In the genomic region with DNA sequence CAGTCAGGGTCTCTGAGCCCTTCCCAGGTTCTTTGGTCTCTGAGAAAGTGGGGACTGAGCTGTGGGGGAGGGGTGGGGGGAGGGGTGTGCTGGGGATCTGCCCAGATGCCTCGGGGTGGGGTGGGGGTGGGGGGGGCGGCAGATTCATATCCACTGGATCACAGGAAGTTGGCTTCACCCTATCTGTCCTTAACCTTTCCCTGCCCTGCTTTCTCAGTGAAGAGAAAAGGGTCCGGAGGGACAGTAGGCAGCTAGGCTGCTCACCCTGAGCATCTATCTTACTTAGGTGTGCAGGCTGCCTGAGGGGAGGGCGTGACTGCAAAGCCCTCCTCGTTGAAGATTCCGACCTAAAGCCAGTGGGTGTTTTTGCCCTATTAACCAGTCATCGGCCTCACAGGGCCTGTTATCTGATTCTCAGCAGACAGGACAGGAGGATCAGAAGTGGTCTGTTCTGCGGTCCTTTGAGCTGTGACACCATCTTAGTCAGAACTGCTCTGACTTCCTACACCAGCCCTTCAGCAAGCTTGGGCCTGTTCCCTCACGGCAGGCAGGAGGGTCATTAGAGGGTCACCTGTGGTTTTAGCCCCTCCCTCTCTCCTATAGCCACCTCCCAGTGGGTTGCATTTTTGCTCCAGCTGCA, we compare ENCODE assay signal across 8 mouse cellular contexts. TPM values are rescaled to one million over a fixed set of nuclear protein-coding genes. Genes with fewer than 3 reads are reported as not detected.
DNase-seq lines count a peak whose midpoint lies in the region; ATAC-seq lines count a peak whose summit lies in the region.

No protein-coding gene starts in this region.

- H3K36me3 ChIP-seq in heart, embryonic 13.5 days: peaks cover 20% of the 10 kb centered on the region
- no peaks in the 10 kb centered on the region for H3K36me3 ChIP-seq in limb, embryonic 11.5 days (ENCODE audit: control insufficient read depth, insufficient read depth, low read length)

- 15% methylated on average over 9 of the region's 9 CpGs for WGBS in heart, embryonic 13.5 days
- 7% methylated on average over 9 of the region's 9 CpGs for WGBS in limb, embryonic 11.5 days

- peak overlapping the region; percentile 84 for H3K27ac ChIP-seq in heart, embryonic 13.5 days (replicated peaks)
- H3K27ac ChIP-seq in limb, embryonic 11.5 days (replicated peaks; ENCODE audit: low read depth, low read length): peak overlapping the region; percentile 37; the same call in 1 of the 2 replicates

- no peak for DNase-seq in heart, postnatal 4 days
- peak; percentile 76 for DNase-seq in 3T3-L1 (ENCODE audit: low read depth, low spot score)
- DNase-seq in embryo, embryonic 10.5 days (ENCODE audit: low spot score): peak; percentile 56
- no peak for DNase-seq in limb, embryonic 11.5 days (ENCODE audit: low spot score)
- DNase-seq in lung, postnatal 25 days (ENCODE audit: low spot score): no peak

- H3K27me3 ChIP-seq in heart, embryonic 13.5 days (replicated peaks): peaks cover 20% of the 10 kb centered on the region
- no peaks in the 10 kb centered on the region for H3K27me3 ChIP-seq in limb, embryonic 11.5 days (ENCODE audit: control insufficient read depth, insufficient read depth, low read length)

- H3K9me3 ChIP-seq in heart, embryonic 13.5 days: no peaks in the 10 kb centered on the region
- H3K9me3 ChIP-seq in limb, embryonic 11.5 days (ENCODE audit: control insufficient read depth, low read length): no peaks in the 10 kb centered on the region

- H3K4me1 ChIP-seq in heart, embryonic 13.5 days: peaks cover 43% of the 10 kb centered on the region
- peaks cover 30% of the 10 kb centered on the region for H3K4me1 ChIP-seq in limb, embryonic 11.5 days (ENCODE audit: control insufficient read depth, insufficient read depth, low read length)

- peak overlapping the region; percentile 28; the same call in 1 of the 2 replicates for H3K4me2 ChIP-seq in heart, embryonic 13.5 days
- peak overlapping the region; percentile 15; the same call in 1 of the 2 replicates for H3K4me2 ChIP-seq in limb, embryonic 11.5 days (ENCODE audit: low read depth, severe bottlenecking)

- H3K9ac ChIP-seq in heart, embryonic 13.5 days: peak overlapping the region; percentile 63
- no peak overlapping the region for H3K9ac ChIP-seq in limb, embryonic 11.5 days (ENCODE audit: low read length)

- ATAC-seq in heart, embryonic 13.5 days (ENCODE audit: extremely low read depth, insufficient number of reproducible peaks, low FRiP score, low TSS enrichment): no peak
- no peak for ATAC-seq in limb, embryonic 11.5 days (ENCODE audit: insufficient number of reproducible peaks, low FRiP score, low TSS enrichment, low read depth)
- no peak for ATAC-seq in frontal cortex, adult (ENCODE audit: low TSS enrichment)
- ATAC-seq in granulocyte monocyte progenitor cell, adult 5-6 weeks (replicated peaks; ENCODE audit: poor library complexity, severe bottlenecking): no peak

- H3K4me3 ChIP-seq in heart, embryonic 13.5 days: no peak overlapping the region
- H3K4me3 ChIP-seq in limb, embryonic 11.5 days (ENCODE audit: low read depth, low read length): no peak overlapping the region

RNA-seq across cellular contexts. Expression of a gene that starts 30.7 kb away (rescaled TPM):
- polyA plus RNA-seq in heart, embryonic 13.5 days (2015; fragmentation: Nextera tagmentation; extraction: Ambion mirVana): 76.0 and 82.1 TPM in 2 replicates
- 100 to 1,000 TPM; 204 to 207 TPM for total RNA-seq in heart, postnatal 4 days (2021)
- 59.3 and 60.4 TPM in 2 replicates for polyA plus RNA-seq in limb, embryonic 11.5 days (2014; fragmentation: Nextera tagmentation; extraction: Ambion mirVana)
- total RNA-seq in granulocyte monocyte progenitor cell, adult 5-6 weeks (2014; fragmentation: Nextera tagmentation): 69.0 and 88.8 TPM in 2 replicates
- 54.9 and 57.7 TPM in 2 replicates for total RNA-seq in granulocyte monocyte progenitor cell, adult 5-6 weeks (2017)

Comparison
In these comparisons a context has a peak if more than half of its experiments do, and no peak if none do; other contexts are left out.
1. DNase-seq: peak in 3T3-L1 (single experiment) and embryo, embryonic 10.5 days (single experiment); none in heart, postnatal 4 days (single experiment), limb, embryonic 11.5 days (single experiment) and lung, postnatal 25 days (single experiment).